Mouse (Mus musculus) cortical plate, adult 2 months (tissue): ENCODE data around the gene Micu1.

Experiments used
- CTCF ChIP-seq: fragments of 200-500 bp; IDR thresholded peaks from 2 replicates; pipeline ENCODE4 v1.5.1; 2011; ENCODE audit warnings: mild to moderate bottlenecking, control low read depth, low read length; ENCODE audit not compliant: insufficient read depth; ENCODE audit errors: extremely low read depth
- POLR2A ChIP-seq: fragments of 200-500 bp; IDR thresholded peaks from 2 replicates; pipeline ENCODE4 v1.6.1; 2011; ENCODE audit warnings: mild to moderate bottlenecking, low read length, control low read depth; ENCODE audit not compliant: insufficient read depth; ENCODE audit errors: extremely low read depth

- TF ChIP-seq CTCF (no peak), POLR2A (no peak)
Observed at GRCm38 (mm10) chr10:59857157-59857556, 154.9 kb downstream of the Micu1 start.
